Mouse (Mus musculus): Measurements from ENCODE around the gene Hormad2. TPM values are rescaled to one million over a fixed set of nuclear protein-coding genes. Genes with fewer than 3 reads are reported as not detected.

Hormad2 gene
- polyA plus RNA-seq, 1 experiment from 2014 or later, result 0.15 TPM

- no peak overlapping the region for H3K27ac ChIP-seq (replicated peaks)
- 59% methylated on average over 4 of the region's 4 CpGs for WGBS
- H3K4me3 ChIP-seq, result no peak overlapping the region
- DNase-seq (ENCODE audit: low spot score), result no peak
- no peaks in the 10 kb centered on the region for H3K36me3 ChIP-seq (replicated peaks)
- H3K4me1 ChIP-seq, result peaks cover 8% of the 10 kb centered on the region
- no peaks in the 10 kb centered on the region for H3K9me3 ChIP-seq
- no peaks in the 10 kb centered on the region for H3K27me3 ChIP-seq (replicated peaks; ENCODE audit: low read depth, poor library complexity, severe bottlenecking)
These were observed 25.3 kb upstream of the Hormad2 start for GRCm38 (mm10) chr11:4466191-4466590.

- H3K27me3 ChIP-seq (replicated peaks; ENCODE audit: low read depth, poor library complexity, severe bottlenecking), result no peaks in the 10 kb centered on the region
- H3K9me3 ChIP-seq, result no peaks in the 10 kb centered on the region
- no peaks in the 10 kb centered on the region for H3K36me3 ChIP-seq (replicated peaks)
- H3K27ac ChIP-seq (replicated peaks), result no peak overlapping the region
- no peak overlapping the region for H3K4me3 ChIP-seq
- no peak for DNase-seq (ENCODE audit: low spot score)
- peaks cover 13% of the 10 kb centered on the region for H3K4me1 ChIP-seq
- WGBS, result 90% methylated on average over 4 of the region's 4 CpGs
These were observed 23.7 kb upstream of the Hormad2 start for GRCm38 (mm10) chr11:4464616-4465015.

GRCm38 (mm10) chr11:4464186-4464585 lies 23.3 kb upstream of the Hormad2 start:
- Histone ChIP-seq H3K27ac (replicated peaks) (no peak overlapping the region), H3K4me3 (no peak overlapping the region), H3K4me1 (peaks cover 13% of the 10 kb centered on the region), H3K9me3 (no peaks in the 10 kb centered on the region), H3K36me3 (replicated peaks) (no peaks in the 10 kb centered on the region), H3K27me3 (replicated peaks; ENCODE audit: low read depth, poor library complexity, severe bottlenecking) (no peaks in the 10 kb centered on the region)
- DNase-seq (ENCODE audit: low spot score), result no peak
- WGBS, result 83% methylated on average over 1 of the region's 1 CpGs

GRCm38 (mm10) chr11:4462868-4463267 lies 22.0 kb upstream of the Hormad2 start:
- Histone ChIP-seq H3K27me3 (replicated peaks; ENCODE audit: low read depth, poor library complexity, severe bottlenecking) (no peaks in the 10 kb centered on the region), H3K9me3 (no peaks in the 10 kb centered on the region), H3K4me1 (peaks cover 13% of the 10 kb centered on the region), H3K27ac (replicated peaks) (no peak overlapping the region), H3K4me3 (no peak overlapping the region), H3K36me3 (replicated peaks) (no peaks in the 10 kb centered on the region)
- DNase-seq (ENCODE audit: low spot score), result no peak
- WGBS, result 55% methylated on average over 2 of the region's 2 CpGs

- no peak overlapping the region for H3K4me3 ChIP-seq
- H3K4me1 ChIP-seq, result peaks cover 9% of the 10 kb centered on the region
- no peaks in the 10 kb centered on the region for H3K27me3 ChIP-seq (replicated peaks; ENCODE audit: low read depth, poor library complexity, severe bottlenecking)
- H3K36me3 ChIP-seq (replicated peaks), result no peaks in the 10 kb centered on the region
- H3K27ac ChIP-seq (replicated peaks), result no peak overlapping the region
- H3K9me3 ChIP-seq, result no peaks in the 10 kb centered on the region
- WGBS, result 27% methylated on average over 12 of the region's 12 CpGs
- peak; percentile 60 for DNase-seq (ENCODE audit: low spot score)
These were observed 20.2 kb upstream of the Hormad2 start for GRCm38 (mm10) chr11:4461154-4461553.

GRCm38 (mm10) chr11:4460615-4461014 lies 19.7 kb upstream of the Hormad2 start:
- Histone ChIP-seq H3K36me3 (replicated peaks) (no peaks in the 10 kb centered on the region), H3K27me3 (replicated peaks; ENCODE audit: low read depth, poor library complexity, severe bottlenecking) (no peaks in the 10 kb centered on the region), H3K4me1 (peaks cover 6% of the 10 kb centered on the region), H3K4me3 (no peak overlapping the region), H3K27ac (replicated peaks) (no peak overlapping the region), H3K9me3 (no peaks in the 10 kb centered on the region)
- WGBS, result 66% methylated on average over 5 of the region's 5 CpGs
- DNase-seq (ENCODE audit: low spot score), result no peak

GRCm38 (mm10) chr11:4454895-4455535 lies 14.1 kb upstream of the Hormad2 start:
- Histone ChIP-seq H3K27me3 (replicated peaks; ENCODE audit: low read depth, poor library complexity, severe bottlenecking) (peaks cover 6% of the 10 kb centered on the region; the same call in 1 of the 2 replicates), H3K4me3 (no peak overlapping the region), H3K36me3 (replicated peaks) (no peaks in the 10 kb centered on the region), H3K4me1 (0 out of 2 replicates have a peak, but pooled peaks cover 4% of the 10 kb centered on the region), H3K27ac (replicated peaks) (no peak overlapping the region), H3K9me3 (no peaks in the 10 kb centered on the region)
- 75% methylated on average over 8 of the region's 8 CpGs for WGBS
- no peak for DNase-seq (ENCODE audit: low spot score)

- Histone ChIP-seq H3K4me1 (0 out of 2 replicates have a peak, but pooled peaks cover 4% of the 10 kb centered on the region), H3K27ac (replicated peaks) (no peak overlapping the region), H3K9me3 (no peaks in the 10 kb centered on the region), H3K4me3 (no peak overlapping the region), H3K27me3 (replicated peaks; ENCODE audit: low read depth, poor library complexity, severe bottlenecking) (peaks cover 6% of the 10 kb centered on the region; the same call in 1 of the 2 replicates), H3K36me3 (replicated peaks) (no peaks in the 10 kb centered on the region)
- DNase-seq (ENCODE audit: low spot score), result no peak
- 87% methylated on average over 12 of the region's 12 CpGs for WGBS
These were observed 11.7 kb upstream of the Hormad2 start for GRCm38 (mm10) chr11:4452467-4453184.

- Histone ChIP-seq H3K4me1 (0 out of 2 replicates have a peak, but pooled peaks cover 4% of the 10 kb centered on the region), H3K9me3 (no peaks in the 10 kb centered on the region), H3K36me3 (replicated peaks) (no peaks in the 10 kb centered on the region), H3K27ac (replicated peaks) (no peak overlapping the region), H3K4me3 (no peak overlapping the region), H3K27me3 (replicated peaks; ENCODE audit: low read depth, poor library complexity, severe bottlenecking) (peaks cover 6% of the 10 kb centered on the region; the same call in 1 of the 2 replicates)
- 25% methylated on average over 9 of the region's 9 CpGs for WGBS
- DNase-seq (ENCODE audit: low spot score), result peak; percentile 72
These were observed 10.2 kb upstream of the Hormad2 start for GRCm38 (mm10) chr11:4451116-4451515.

- H3K27me3 ChIP-seq (replicated peaks; ENCODE audit: low read depth, poor library complexity, severe bottlenecking), result no peaks in the 10 kb centered on the region
- H3K36me3 ChIP-seq (replicated peaks), result no peaks in the 10 kb centered on the region
- H3K27ac ChIP-seq (replicated peaks), result no peak overlapping the region
- H3K4me3 ChIP-seq, result no peak overlapping the region
- H3K9me3 ChIP-seq, result no peaks in the 10 kb centered on the region
- WGBS, result 92% methylated on average over 9 of the region's 9 CpGs
- DNase-seq (ENCODE audit: low spot score), result no peak
- H3K4me1 ChIP-seq, result peaks cover under 1% of the 10 kb centered on the region; the same call in 1 of the 2 replicates
These were observed 5.4 kb upstream of the Hormad2 start for GRCm38 (mm10) chr11:4446195-4446868.

GRCm38 (mm10) chr11:4442280-4442679 lies 1.4 kb upstream of the Hormad2 start:
- Histone ChIP-seq H3K4me1 (peaks cover 6% of the 10 kb centered on the region), H3K27me3 (replicated peaks; ENCODE audit: low read depth, poor library complexity, severe bottlenecking) (no peaks in the 10 kb centered on the region), H3K36me3 (replicated peaks) (no peaks in the 10 kb centered on the region), H3K4me3 (no peak overlapping the region), H3K27ac (replicated peaks) (no peak overlapping the region), H3K9me3 (no peaks in the 10 kb centered on the region)
- 46% methylated on average over 1 of the region's 1 CpGs for WGBS
- DNase-seq (ENCODE audit: low spot score), result no peak

GRCm38 (mm10) chr11:4438211-4438610 lies 2.7 kb downstream of the Hormad2 start:
- peaks cover 6% of the 10 kb centered on the region for H3K4me1 ChIP-seq
- no peaks in the 10 kb centered on the region for H3K36me3 ChIP-seq (replicated peaks)
- no peak for DNase-seq (ENCODE audit: low spot score)
- H3K9me3 ChIP-seq, result no peaks in the 10 kb centered on the region
- no peaks in the 10 kb centered on the region for H3K27me3 ChIP-seq (replicated peaks; ENCODE audit: low read depth, poor library complexity, severe bottlenecking)
- WGBS, result 65% methylated on average over 2 of the region's 2 CpGs
- H3K27ac ChIP-seq (replicated peaks), result no peak overlapping the region
- no peak overlapping the region for H3K4me3 ChIP-seq

Data from embryonic facial prominence, embryonic 10.5 days (tissue).